16 mouse cellular contexts compared by ENCODE assay signal in the genomic region with DNA sequence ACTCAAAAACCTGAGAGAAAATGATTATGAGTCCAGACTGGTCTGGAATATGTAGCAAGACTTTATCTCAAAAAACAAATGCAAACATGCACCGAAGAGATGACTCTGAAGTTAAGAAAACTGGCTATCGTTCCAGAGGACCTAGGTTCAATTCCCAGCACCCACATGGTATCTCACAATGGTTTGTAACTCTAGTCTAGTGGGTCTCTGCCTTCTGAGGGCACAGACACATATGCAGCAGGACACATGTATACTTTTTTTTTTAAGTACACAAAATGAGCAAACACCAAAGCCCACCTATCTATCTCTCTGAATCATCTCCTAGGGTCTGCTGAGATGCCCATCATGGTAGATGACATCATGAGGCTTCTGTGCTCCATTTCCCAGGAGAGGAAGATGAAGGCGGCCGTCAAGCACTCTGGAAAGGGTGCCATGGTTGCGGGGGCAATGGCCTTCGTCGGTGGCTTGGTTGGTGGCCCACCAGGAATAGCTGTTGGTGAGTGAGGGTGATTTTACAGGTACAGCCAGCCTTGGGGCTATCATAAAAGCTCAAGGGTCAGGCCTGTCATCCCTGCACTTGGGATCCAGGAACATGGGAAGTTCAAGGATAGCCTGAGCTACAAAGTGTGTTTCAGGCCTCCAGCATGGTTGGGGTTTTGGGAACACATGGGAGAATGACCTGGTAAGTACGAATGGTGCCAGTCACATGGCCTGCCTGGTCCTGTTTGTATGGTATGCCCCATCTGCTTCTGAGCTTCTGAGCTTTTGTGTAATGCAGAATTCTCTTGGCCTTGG. TPM values are rescaled to one million over a fixed set of nuclear protein-coding genes. Genes with fewer than 3 reads are reported as not detected.
DNase-seq lines count a peak whose midpoint lies in the region; ATAC-seq and TF ChIP-seq lines count a peak whose summit lies in the region.
"Had no signal": no experiment of that assay in that cellular context is flagged by ENCODE, and none has a peak within 500 bp of the region (broad histone marks: within the 10 kb centered on the region; RNA-seq: fewer than 3 reads in every experiment).

No protein-coding gene starts in this region.

- 79% methylated on average over 8 of the region's 8 CpGs for WGBS in liver, adult 2 months
- WGBS in liver, embryonic 15.5 days (ENCODE audit: insufficient replicate concordance) = 59% methylated on average over 8 of the region's 8 CpGs

- H3K4me1 ChIP-seq in liver, adult 2 months (ENCODE audit: control insufficient read depth, insufficient read depth, low read length) = peaks cover 23% of the 10 kb centered on the region
- peaks cover 28% of the 10 kb centered on the region for H3K4me1 ChIP-seq in liver, embryonic 15.5 days (replicated peaks)

- no peak for TF ChIP-seq POLR2A in liver, adult 2 months (IDR thresholded peaks at IDR 0.05; ENCODE audit: extremely low read depth, insufficient read depth, low read length)

- intact Hi-C loops in gastrocnemius, adult 2 months (cut with DNase I) = no loop called here

- H3K9ac ChIP-seq in liver, adult 2 months (ENCODE audit: low read depth, low read length) = no peak overlapping the region
- H3K9ac ChIP-seq in liver, embryonic 15.5 days = no peak overlapping the region
- H3K9ac ChIP-seq: embryonic facial prominence, embryonic 13.5 days; heart, embryonic 12.5 days; limb, embryonic 12.5 days; lung, embryonic 15.5 days had no signal

- peaks cover 10% of the 10 kb centered on the region; the same call in 1 of the 2 replicates for H3K79me2 ChIP-seq in liver, adult 2 months (ENCODE audit: control insufficient read depth, insufficient read depth, low read length)

- H3K36me3 ChIP-seq in liver, adult 2 months (ENCODE audit: control insufficient read depth, insufficient read depth, low read length) = peaks cover 29% of the 10 kb centered on the region
- peaks cover 8% of the 10 kb centered on the region for H3K36me3 ChIP-seq in liver, embryonic 15.5 days (replicated peaks)
- H3K36me3 ChIP-seq: lung, embryonic 15.5 days had no signal

- H3K27ac ChIP-seq in gastrocnemius, adult 2 months = no peak overlapping the region
- H3K27ac ChIP-seq in liver, adult 2 months (replicated peaks; ENCODE audit: insufficient read depth, low read depth, low read length) = 0 out of 2 replicates have a peak overlapping the region, but pooled peaks have one; percentile 5
- H3K27ac ChIP-seq in liver, embryonic 15.5 days (replicated peaks) = 0 out of 2 replicates have a peak overlapping the region, but pooled peaks have one; percentile 29
- H3K27ac ChIP-seq: embryonic facial prominence, embryonic 13.5 days; hindbrain, embryonic 10.5 days; limb, embryonic 12.5 days had no signal

- no peak overlapping the region for H3K4me3 ChIP-seq in gastrocnemius, adult 2 months
- no peak overlapping the region for H3K4me3 ChIP-seq in liver, adult 2 months (ENCODE audit: insufficient read depth, low read depth, low read length)
- H3K4me3 ChIP-seq in liver, embryonic 15.5 days (replicated peaks) = no peak overlapping the region
- H3K4me3 ChIP-seq: embryonic facial prominence, embryonic 13.5 days; heart, embryonic 12.5 days; hindbrain, embryonic 10.5 days; limb, embryonic 12.5 days; lung, embryonic 15.5 days had no signal

- no peak for ATAC-seq in liver, embryonic 15.5 days (ENCODE audit: insufficient read depth)

- H3K4me2 ChIP-seq in liver, embryonic 15.5 days = no peak overlapping the region
- H3K4me2 ChIP-seq: embryonic facial prominence, embryonic 13.5 days; heart, embryonic 12.5 days; limb, embryonic 12.5 days; lung, embryonic 15.5 days had no signal

- no peaks in the 10 kb centered on the region for H3K27me3 ChIP-seq in liver, adult 2 months (ENCODE audit: control insufficient read depth, insufficient read depth, low read length)
- H3K27me3 ChIP-seq in liver, embryonic 15.5 days = no peaks in the 10 kb centered on the region
- H3K27me3 ChIP-seq: CH12.LX; embryonic facial prominence, embryonic 13.5 days; heart, embryonic 12.5 days; limb, embryonic 12.5 days; lung, embryonic 15.5 days had no signal

- peak; percentile 15 for DNase-seq in gastrocnemius, adult 2 months
- DNase-seq in gastrocnemius, postnatal 10 days = no peak
- no peak for DNase-seq in liver, adult 2 months (ENCODE audit: extremely low read depth, low read depth, low spot score)
- DNase-seq in liver = no peak
- peak; percentile 58 for DNase-seq in adipocyte (ENCODE audit: low spot score)
- DNase-seq in left cerebral cortex, adult 11 months (ENCODE audit: low spot score) = no peak
- no peak for DNase-seq in yolk sac, embryonic 10.5 days (ENCODE audit: low spot score)
- DNase-seq: cerebellum, adult 9-11 months; kidney, adult 18-20 months had no signal

- H3K9me3 ChIP-seq in liver, embryonic 15.5 days (replicated peaks) = no peaks in the 10 kb centered on the region
- H3K9me3 ChIP-seq: embryonic facial prominence, embryonic 13.5 days; lung, embryonic 15.5 days had no signal

- TF ChIP-seq CTCF in gastrocnemius, adult 2 months (IDR thresholded peaks at IDR 0.05) = no peak
- TF ChIP-seq CTCF in liver, adult 2 months (IDR thresholded peaks at IDR 0.05; ENCODE audit: low read depth, low read length) = no peak

RNA-seq across cellular contexts. Expression of a gene that starts 5.5 kb away (rescaled TPM):
- total RNA-seq in gastrocnemius, adult 2 months (2021) = 10 to 100 TPM; 23.4 to 31.9 TPM
- total RNA-seq in gastrocnemius, postnatal 10 days (2021) = 10 to 100 TPM; 15.1 to 15.8 TPM
- total RNA-seq in liver, adult 2 months (2014; rRNA removed) = 135 and 146 TPM in 2 replicates
- polyA plus RNA-seq in liver, adult 2 months (2012; rRNA removed) = 116 and 202 TPM in 2 replicates
- polyA plus RNA-seq in liver, embryonic 15.5 days (2015; fragmentation: Nextera tagmentation; extraction: Ambion mirVana) = 17.3 and 19.8 TPM in 2 replicates

RNA-seq across cellular contexts. Expression of a gene that starts 39.3 kb away (rescaled TPM):
- 10 to 100 TPM in 1 of 2 experiments, 1 to 10 TPM in 1; 6.6 to 15.0 TPM for total RNA-seq in gastrocnemius, adult 2 months (2021)
- total RNA-seq in gastrocnemius, postnatal 10 days (2021) = 1 to 10 TPM; 5.7 to 9.4 TPM
- 3.4 and 6.6 TPM in 2 replicates for total RNA-seq in liver, adult 2 months (2014; rRNA removed)
- 2.5 and 3.2 TPM in 2 replicates for polyA plus RNA-seq in liver, adult 2 months (2012; rRNA removed)
- 0.53 and 0.66 TPM in 2 replicates for polyA plus RNA-seq in liver, embryonic 15.5 days (2015; fragmentation: Nextera tagmentation; extraction: Ambion mirVana)

Comparison
In these comparisons a context has a peak if more than half of its experiments do, and no peak if none do; other contexts are left out.
1. DNase-seq: peak in gastrocnemius, adult 2 months (single experiment) and adipocyte (single experiment); none in gastrocnemius, postnatal 10 days (single experiment), liver, adult 2 months (single experiment), liver (single experiment), left cerebral cortex, adult 11 months (single experiment) and yolk sac, embryonic 10.5 days (single experiment).